8 mouse cellular contexts compared by ENCODE assay signal in genomic region chr3:51701950-51702349, GRCm38 (mm10). TPM values are rescaled to one million over a fixed set of nuclear protein-coding genes. Genes with fewer than 3 reads are reported as not detected.
A peak's percentile ranks its signal among the peaks of the same experiment; 100 is the strongest.
DNase-seq lines count a peak whose midpoint lies in the region; ATAC-seq and TF ChIP-seq lines count a peak whose summit lies in the region.

No protein-coding gene starts in this region.

- whole genome bisulfite sequencing in lung, embryonic 14.5 days = 15% methylated on average over 13 of the region's 13 CpGs
- 17% methylated on average over 13 of the region's 13 CpGs for WGBS in liver, postnatal 0 days (ENCODE audit: insufficient replicate concordance)

- intact Hi-C loops in heart, postnatal 14 days (cut with DNase I) = loop anchor here (2.0 to 5.0 kb wide), 6 partner anchors 35 to 541 kb away; partner anchors contain the start of gene Maml3

- H3K9me3 ChIP-seq in lung, embryonic 14.5 days (ENCODE audit: low read depth, low read length) = peaks cover 3% of the 10 kb centered on the region; the same call in 1 of the 2 replicates
- H3K9me3 ChIP-seq in liver, postnatal 0 days (ENCODE audit: low read length) = no peaks in the 10 kb centered on the region

- TF ChIP-seq CTCF in lung, embryonic 14.5 days (IDR thresholded peaks at IDR 0.05; ENCODE audit: low read depth) = no peak
- no peak for TF ChIP-seq CTCF in liver, postnatal 0 days (IDR thresholded peaks at IDR 0.05; ENCODE audit: low read depth)

- H3K36me3 ChIP-seq in lung, embryonic 14.5 days (ENCODE audit: insufficient read depth) = no peaks in the 10 kb centered on the region
- H3K36me3 ChIP-seq in liver, postnatal 0 days (replicated peaks; ENCODE audit: insufficient read depth, low read length) = no peaks in the 10 kb centered on the region

- H3K9ac ChIP-seq in lung, embryonic 14.5 days = peak overlapping the region; percentile 40
- peak overlapping the region; percentile 50 for H3K9ac ChIP-seq in liver, postnatal 0 days (replicated peaks)

- no peaks in the 10 kb centered on the region for H3K27me3 ChIP-seq in lung, embryonic 14.5 days (ENCODE audit: insufficient read depth, low read length)
- no peaks in the 10 kb centered on the region for H3K27me3 ChIP-seq in liver, postnatal 0 days (ENCODE audit: insufficient read depth, low read length)

- no peak for TF ChIP-seq EP300 in liver, postnatal 0 days (IDR thresholded peaks at IDR 0.05; ENCODE audit: low read depth)

- peak overlapping the region; percentile 75 for H3K27ac ChIP-seq in lung, embryonic 14.5 days (ENCODE audit: low read depth)
- no peak overlapping the region for H3K27ac ChIP-seq in liver, postnatal 0 days (ENCODE audit: low read depth)

- ATAC-seq in lung, embryonic 14.5 days (ENCODE audit: insufficient read depth) = peak; percentile 67
- peak; percentile 19; the same call in 1 of the 2 replicates for ATAC-seq in liver, postnatal 0 days
- ATAC-seq in erythroblast, adult 5-6 weeks (replicated peaks; ENCODE audit: low FRiP score, poor library complexity, severe bottlenecking) = no peak

- peak overlapping the region; percentile 35 for H3K4me3 ChIP-seq in lung, embryonic 14.5 days (ENCODE audit: low read depth, low read length)
- H3K4me3 ChIP-seq in liver, postnatal 0 days (ENCODE audit: low read depth, low read length) = peak overlapping the region; percentile 44

- peak overlapping the region; percentile 73 for H3K4me2 ChIP-seq in lung, embryonic 14.5 days
- peak overlapping the region; percentile 81 for H3K4me2 ChIP-seq in liver, postnatal 0 days (ENCODE audit: low read depth, low read length)

- peak; percentile 48 for DNase-seq in lung, embryonic 14.5 days
- DNase-seq in lung, postnatal 25 days (ENCODE audit: low spot score) = no peak
- peak; percentile 68 for DNase-seq in embryo, embryonic 10.5 days (ENCODE audit: low spot score)
- peak; percentile 7 to 10 for DNase-seq in heart, postnatal 14 days
- no peak for DNase-seq in liver, postnatal 0 days
- DNase-seq in thymus, postnatal 25 days = peak; percentile 13
- no peak for DNase-seq in kidney, adult 8-10 months

- peaks cover 10% of the 10 kb centered on the region for H3K4me1 ChIP-seq in lung, embryonic 14.5 days (ENCODE audit: insufficient read depth)
- H3K4me1 ChIP-seq in liver, postnatal 0 days (ENCODE audit: insufficient read depth) = peaks cover 16% of the 10 kb centered on the region

RNA-seq across cellular contexts. Expression of gene Mgst2, which starts 41.8 kb away (rescaled TPM):
- 1.8 and 1.9 TPM in 2 replicates for polyA plus RNA-seq in lung, embryonic 14.5 days (2014; fragmentation: Nextera tagmentation; extraction: Ambion mirVana)
- total RNA-seq in heart, postnatal 14 days (2021) = 1 to 10 TPM; 2.1 to 2.9 TPM
- 36.8 TPM in 2 replicates for polyA plus RNA-seq in liver, postnatal 0 days (2015; fragmentation: Nextera tagmentation; extraction: Ambion mirVana)
- 52.9 and 77.0 TPM in 2 replicates for total RNA-seq in erythroblast, adult 5-6 weeks (2015; ENCODE audit: low replicate concordance)
- 10.2 and 19.8 TPM in 2 replicates for total RNA-seq in erythroblast, adult 5-6 weeks (2017; ENCODE audit: low replicate concordance)

Comparison
In these comparisons a context has a peak if more than half of its experiments do, and no peak if none do; other contexts are left out.
1. DNase-seq: peak in lung, embryonic 14.5 days (single experiment), embryo, embryonic 10.5 days (single experiment), heart, postnatal 14 days (2 of 2) and thymus, postnatal 25 days (single experiment); none in lung, postnatal 25 days (single experiment), liver, postnatal 0 days (single experiment) and kidney, adult 8-10 months (0 of 2).